Mouse (Mus musculus): ENCODE results near the gene 1700008O03Rik. TPM values are rescaled to one million over a fixed set of nuclear protein-coding genes. Genes with fewer than 3 reads are reported as not detected.

Gene 1700008O03Rik
- total RNA-seq (2023) = not detected

DNA sequence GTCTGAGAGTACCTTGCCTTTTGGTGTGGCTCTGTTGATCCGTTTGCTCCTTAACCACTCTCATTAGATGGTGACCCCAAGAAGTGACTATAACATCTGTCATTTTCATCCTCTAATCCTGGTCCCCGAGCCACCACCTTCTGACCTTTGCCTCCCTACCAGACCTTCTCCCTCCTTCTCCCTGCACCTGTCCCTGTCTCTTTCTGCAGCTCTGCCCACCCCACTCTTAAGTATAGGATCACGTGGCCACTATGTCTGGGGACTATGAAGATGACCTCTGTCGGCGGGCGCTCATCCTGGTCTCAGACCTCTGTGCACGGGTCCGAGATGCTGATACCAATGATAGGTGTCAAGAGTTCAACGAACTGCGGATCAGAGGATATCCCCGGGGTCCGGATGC lies at the start of gene 1700008O03Rik:
TSS of gene 1700008O03Rik (minus strand) at position 101 of the 400 bp plus-strand sequence.

DNA sequence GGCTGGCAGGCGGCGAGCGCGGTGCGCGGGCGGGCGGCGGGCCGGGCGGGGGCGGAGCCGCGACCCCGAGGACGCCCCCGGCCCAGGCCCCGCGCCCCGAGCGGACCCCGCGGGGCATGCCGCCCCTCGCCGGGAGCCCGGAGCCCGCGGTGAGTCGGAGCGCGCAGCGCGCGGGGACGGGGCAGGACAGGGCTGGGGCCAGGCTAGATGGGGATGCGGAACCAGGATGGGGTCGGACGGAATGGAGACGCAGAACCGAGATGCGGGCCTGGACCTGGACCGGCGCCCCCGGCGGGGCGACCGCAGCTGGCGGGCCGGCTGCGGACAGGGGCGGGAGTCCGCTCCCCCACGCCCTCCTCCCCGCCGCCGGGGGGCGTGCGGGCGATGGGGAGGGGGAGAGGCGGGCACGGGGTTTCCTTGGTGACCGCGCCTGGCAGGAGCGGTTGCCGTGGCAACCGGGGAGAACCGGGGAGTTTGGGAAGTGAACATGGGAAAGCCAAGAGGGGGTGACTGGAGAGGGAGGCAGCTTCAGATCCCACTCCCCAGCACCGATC lies 43.4 kb upstream of the 1700008O03Rik start, which contains the start of gene Lrrc4b:
TSS of gene Lrrc4b (plus strand) at position 51 of the 554 bp plus-strand sequence.

DNA sequence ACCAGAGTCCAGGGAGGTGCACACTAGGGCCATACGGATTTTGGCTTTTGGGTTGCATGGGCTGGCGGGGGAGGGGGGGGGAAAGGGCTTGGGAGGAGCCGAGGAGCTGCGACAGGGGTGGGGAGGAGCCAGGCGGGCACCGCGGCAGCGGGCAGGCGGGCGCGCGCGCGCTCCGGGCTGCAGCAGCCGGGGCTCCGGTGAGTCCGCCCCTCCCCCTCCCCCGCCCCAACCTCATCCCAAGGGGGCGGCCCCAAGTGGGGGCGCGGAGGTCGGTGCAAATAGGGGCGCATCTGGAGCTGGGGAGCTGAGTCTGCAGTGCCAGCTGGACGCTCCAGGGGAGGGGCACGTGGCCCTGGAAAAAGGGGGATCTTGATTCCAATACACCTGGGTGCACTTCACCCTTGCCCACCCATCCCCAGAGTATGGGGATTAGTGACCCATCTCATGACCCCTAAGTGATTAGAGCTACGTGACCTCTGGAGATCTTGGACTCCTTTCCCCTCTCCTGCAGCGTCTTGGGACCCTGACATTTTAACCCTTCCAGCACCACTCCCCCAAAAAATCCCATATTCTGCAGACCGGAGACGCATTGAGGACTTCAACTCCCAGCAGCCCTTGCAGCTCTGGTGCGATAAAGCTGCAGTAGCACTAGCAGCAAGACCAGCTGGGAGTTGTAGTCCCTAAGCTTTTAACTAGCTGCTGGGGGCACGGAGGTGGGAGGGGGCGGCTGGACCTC lies 1.5 kb downstream of the 1700008O03Rik start, which contains the start of gene Syt3:
TSS of gene Syt3 (plus strand) at position 123 of the 736 bp plus-strand sequence.

Other genes with a start within 250 kb of the 1700008O03Rik start
- not detected for gene Klk1b16, start 249.1 kb downstream of the 1700008O03Rik start, total RNA-seq (2023)
- gene Klk1b24, start 197.6 kb downstream of the 1700008O03Rik start, total RNA-seq (2023) = not detected
- not detected for gene Klk1b3, start 187.6 kb downstream of the 1700008O03Rik start, total RNA-seq (2023)
- gene Klk1b4, start 178.4 kb downstream of the 1700008O03Rik start, total RNA-seq (2023) = not detected
- not detected for gene Klk1b5, start 169.9 kb downstream of the 1700008O03Rik start, total RNA-seq (2023)
- 1 to 10 TPM; 1.2 to 1.8 TPM for gene Klk1, start 160.5 kb downstream of the 1700008O03Rik start, total RNA-seq (2023)
- not detected for gene Gm36864, start 149.6 kb downstream of the 1700008O03Rik start, total RNA-seq (2023)
- 1 to 10 TPM; 2.2 to 2.5 TPM for gene 1700028J19Rik, start 139.1 kb downstream of the 1700008O03Rik start, total RNA-seq (2023)
- gene 2410002F23Rik, start 139.1 kb downstream of the 1700008O03Rik start, total RNA-seq (2023) = 100 to 1,000 TPM; 161 to 167 TPM
- not detected for gene Acp4, start 128.4 kb downstream of the 1700008O03Rik start, total RNA-seq (2023)
- gene Gm15517, start 124.4 kb downstream of the 1700008O03Rik start, total RNA-seq (2023) = not detected
- 1 to 10 TPM in 1 of 2 experiments, under 1 TPM in 1; 0.98 to 1.1 TPM for gene Clec11a, start 78.9 kb downstream of the 1700008O03Rik start, total RNA-seq (2023)
- gene Shank1, start 75.6 kb downstream of the 1700008O03Rik start, total RNA-seq (2023) = under 1 TPM; 0.21 to 0.82 TPM
- gene Syt3, start 1.7 kb downstream of the 1700008O03Rik start, total RNA-seq (2023) = under 1 TPM in 1 of 2 experiments, not detected in 1; 0.87 TPM
- not detected for gene Lrrc4b, start 43.2 kb upstream of the 1700008O03Rik start, total RNA-seq (2023)
- not detected for gene Aspdh, start 79.6 kb upstream of the 1700008O03Rik start, total RNA-seq (2023)
- gene Josd2, start 82.2 kb upstream of the 1700008O03Rik start, total RNA-seq (2023) = 10 to 100 TPM; 46.2 to 57.4 TPM
- gene Emc10, start 110.7 kb upstream of the 1700008O03Rik start, total RNA-seq (2023) = 10 to 100 TPM; 89.9 to 94.2 TPM
- 1 to 10 TPM; 5.4 to 6.4 TPM for gene Fam71e1, start 110.8 kb upstream of the 1700008O03Rik start, total RNA-seq (2023)
- not detected for gene Mybpc2, start 138.8 kb upstream of the 1700008O03Rik start, total RNA-seq (2023)
- 1 to 10 TPM in 1 of 2 experiments, under 1 TPM in 1; 0.86 to 4.0 TPM for gene Spib, start 146.3 kb upstream of the 1700008O03Rik start, total RNA-seq (2023)
- gene Pold1, start 163.0 kb upstream of the 1700008O03Rik start, total RNA-seq (2023) = 10 to 100 TPM; 45.0 to 65.0 TPM
- gene Nr1h2, start 168.1 kb upstream of the 1700008O03Rik start, total RNA-seq (2023) = 100 to 1,000 TPM; 285 to 303 TPM
- 1 to 10 TPM; 1.6 to 5.3 TPM for gene Napsa, start 186.6 kb upstream of the 1700008O03Rik start, total RNA-seq (2023)
- gene Kcnc3, start 204.8 kb upstream of the 1700008O03Rik start, total RNA-seq (2023) = under 1 TPM; 0.24 to 0.47 TPM

All from T-cell, adult 66 days (primary cell).